Mouse (Mus musculus) mammary gland, adult 2 months (tissue): ENCODE results near the gene Kmt2b. TPM values are rescaled to one million over a fixed set of nuclear protein-coding genes. Genes with fewer than 3 reads are reported as not detected.

Experiments used
- polyA plus RNA-seq: library from polyadenylated mRNA; depleted of rRNA; stranded (reverse); fragments of >200 nt; gene quantifications from 2 replicates; pipeline ENCODE4 v1.2.3, GENCODE M21; 2012; ENCODE audit warnings: low replicate concordance; rRNA removed

Gene Kmt2b
- 63.8 and 73.1 TPM in 2 replicates for polyA plus RNA-seq

GRCm38 (mm10) chr7:30588676-30589434 is at the start of gene Kmt2b:
Gene Kmt2b, minus strand, starts transcription at chr7:30588726.

GRCm38 (mm10) chr7:30635752-30636151 is 47.2 kb upstream of the Kmt2b start, which contains the start of gene Etv2:
Gene Etv2, minus strand, starts transcription at chr7:30635852.

GRCm38 (mm10) chr7:30625530-30626384 is 37.2 kb upstream of the Kmt2b start, which contains the start of gene Cox6b1:
Gene Cox6b1, minus strand, starts transcription at chr7:30626151.

GRCm38 (mm10) chr7:30612654-30613402 is 24.3 kb upstream of the Kmt2b start, which contains the start of gene Upk1a:
Gene Upk1a, minus strand, starts transcription at chr7:30612847.

GRCm38 (mm10) chr7:30598786-30599185 is 10.3 kb upstream of the Kmt2b start, which contains the start of gene Zbtb32:
Gene Zbtb32, minus strand, starts transcription at chr7:30598909.

GRCm38 (mm10) chr7:30564970-30565571 is 23.5 kb downstream of the Kmt2b start, which contains the start of gene Igflr1:
Gene Igflr1, plus strand, starts transcription at chr7:30565427.

GRCm38 (mm10) chr7:30563117-30563905 is 25.2 kb downstream of the Kmt2b start, which contains the start of the genes U2af1l4, Gm49396 and Psenen:
Gene U2af1l4, plus strand, starts transcription at chr7:30563301.
Gene Gm49396, plus strand, starts transcription at chr7:30563344.
Gene Psenen, minus strand, starts transcription at chr7:30563627.

GRCm38 (mm10) chr7:30559443-30559954 is 29.0 kb downstream of the Kmt2b start, which contains the start of gene Lin37:
Gene Lin37, minus strand, starts transcription at chr7:30559838.

GRCm38 (mm10) chr7:30552102-30553020 is 36.2 kb downstream of the Kmt2b start, which contains the start of the genes Hspb6 and Proser3:
Gene Hspb6, plus strand, starts transcription at chr7:30552178.
Gene Proser3, minus strand, starts transcription at chr7:30552299.

GRCm38 (mm10) chr7:30534633-30535577 is 53.6 kb downstream of the Kmt2b start, which contains the start of gene Arhgap33:
Gene Arhgap33, minus strand, starts transcription at chr7:30535060.

Other genes starting within 250 kb of the Kmt2b start
- 6.3 and 9.1 TPM in 2 replicates for gene Lrfn3, start 226.0 kb downstream of the Kmt2b start, polyA plus RNA-seq
- 324 and 410 TPM in 2 replicates for gene Tyrobp, start 175.0 kb downstream of the Kmt2b start, polyA plus RNA-seq
- 133 and 195 TPM in 2 replicates for gene Hcst, start 168.9 kb downstream of the Kmt2b start, polyA plus RNA-seq
- 16.2 and 37.4 TPM in 2 replicates for gene Nfkbid, start 167.0 kb downstream of the Kmt2b start, polyA plus RNA-seq
- 3.7 and 7.4 TPM in 2 replicates for gene Aplp1, start 143.2 kb downstream of the Kmt2b start, polyA plus RNA-seq
- gene Kirrel2, start 131.0 kb downstream of the Kmt2b start, polyA plus RNA-seq, result 0.63 TPM in 1 of 2 replicates, not detected in the other
- 0.27 and 0.61 TPM in 2 replicates for gene Nphs1, start 130.4 kb downstream of the Kmt2b start, polyA plus RNA-seq
- gene Prodh2, start 95.1 kb downstream of the Kmt2b start, polyA plus RNA-seq, result 1.4 TPM in 1 of 2 replicates, not detected in the other
- gene Arhgap33, start 53.7 kb downstream of the Kmt2b start, polyA plus RNA-seq, result 10.7 and 22.5 TPM in 2 replicates
- gene Hspb6, start 36.5 kb downstream of the Kmt2b start, polyA plus RNA-seq, result 49.5 and 798 TPM in 2 replicates
- 8.0 and 10.5 TPM in 2 replicates for gene Proser3, start 36.4 kb downstream of the Kmt2b start, polyA plus RNA-seq
- 36.9 and 40.0 TPM in 2 replicates for gene Lin37, start 28.9 kb downstream of the Kmt2b start, polyA plus RNA-seq
- 58.9 and 66.3 TPM in 2 replicates for gene U2af1l4, start 25.4 kb downstream of the Kmt2b start, polyA plus RNA-seq
- gene Gm49396, start 25.4 kb downstream of the Kmt2b start, polyA plus RNA-seq, result 2.1 and 2.5 TPM in 2 replicates
- gene Psenen, start 25.1 kb downstream of the Kmt2b start, polyA plus RNA-seq, result 97.0 and 187 TPM in 2 replicates
- gene Igflr1, start 23.3 kb downstream of the Kmt2b start, polyA plus RNA-seq, result 9.9 and 16.6 TPM in 2 replicates
- gene Zbtb32, start 10.2 kb upstream of the Kmt2b start, polyA plus RNA-seq, result 4.8 and 7.8 TPM in 2 replicates
- 1.4 and 2.3 TPM in 2 replicates for gene Upk1a, start 24.1 kb upstream of the Kmt2b start, polyA plus RNA-seq
- gene Cox6b1, start 37.4 kb upstream of the Kmt2b start, polyA plus RNA-seq, result 332 and 742 TPM in 2 replicates
- not detected in 2 replicates for gene Etv2, start 47.1 kb upstream of the Kmt2b start, polyA plus RNA-seq
- gene Rbm42, start 61.6 kb upstream of the Kmt2b start, polyA plus RNA-seq, result 53.5 and 112 TPM in 2 replicates
- gene Haus5, start 76.3 kb upstream of the Kmt2b start, polyA plus RNA-seq, result 11.4 and 12.7 TPM in 2 replicates
- gene Pmis2, start 82.9 kb upstream of the Kmt2b start, polyA plus RNA-seq, result not detected in 2 replicates
- not detected in 2 replicates for gene 2200002J24Rik, start 110.2 kb upstream of the Kmt2b start, polyA plus RNA-seq
- 0.05 and 0.70 TPM in 2 replicates for gene Atp4a, start 123.5 kb upstream of the Kmt2b start, polyA plus RNA-seq
- 183 and 405 TPM in 2 replicates for gene Tmem147, start 140.8 kb upstream of the Kmt2b start, polyA plus RNA-seq
- 0.09 and 0.10 TPM in 2 replicates for gene Gapdhs, start 155.0 kb upstream of the Kmt2b start, polyA plus RNA-seq
- gene Sbsn, start 162.7 kb upstream of the Kmt2b start, polyA plus RNA-seq, result 6.5 and 14.4 TPM in 2 replicates
- 5.2 and 132 TPM in 2 replicates for gene Dmkn, start 175.0 kb upstream of the Kmt2b start, polyA plus RNA-seq
- gene Krtdap, start 199.2 kb upstream of the Kmt2b start, polyA plus RNA-seq, result 1.2 and 71.0 TPM in 2 replicates
- 44.2 and 53.7 TPM in 2 replicates for gene Ffar2, start 235.0 kb upstream of the Kmt2b start, polyA plus RNA-seq